Mouse (Mus musculus): ENCODE results near the gene Smndc1. TPM values are rescaled to one million over a fixed set of nuclear protein-coding genes. Genes with fewer than 3 reads are reported as not detected.

Smndc1 gene
- polyA plus RNA-seq, 1 experiment from 2014 or later = 54.2 TPM

- no peak overlapping the region for H3K4me3 ChIP-seq (ENCODE audit: low read depth, low read length)
- DNase-seq (ENCODE audit: low spot score) = no peak
- no peaks in the 10 kb centered on the region for H3K4me1 ChIP-seq (replicated peaks; ENCODE audit: control insufficient read depth, insufficient read depth, low read length)
- no peak for ATAC-seq (replicated peaks; ENCODE audit: low FRiP score)
- H3K9ac ChIP-seq (ENCODE audit: low read depth, low read length) = no peak overlapping the region
- 90% methylated on average over 7 of the region's 7 CpGs for WGBS
- no peaks in the 10 kb centered on the region for H3K27me3 ChIP-seq (replicated peaks; ENCODE audit: control insufficient read depth, insufficient read depth, low read length)
- no peak overlapping the region for H3K4me2 ChIP-seq
- peaks cover 4% of the 10 kb centered on the region; the same call in 1 of the 2 replicates for H3K36me3 ChIP-seq (ENCODE audit: control insufficient read depth, insufficient read depth, low read length)
- H3K27ac ChIP-seq (ENCODE audit: low read depth, low read length) = no peak overlapping the region
- no peaks in the 10 kb centered on the region for H3K9me3 ChIP-seq (ENCODE audit: control insufficient read depth, low read length)
Measured at GRCm38 (mm10) chr19:53353864-53354263, 36.5 kb downstream of the Smndc1 start.

GRCm38 (mm10) chr19:53345766-53346165 is 44.6 kb downstream of the Smndc1 start:
- Histone ChIP-seq H3K4me3 (ENCODE audit: low read depth, low read length) (no peak overlapping the region), H3K27ac (ENCODE audit: low read depth, low read length) (no peak overlapping the region), H3K4me1 (replicated peaks; ENCODE audit: control insufficient read depth, insufficient read depth, low read length) (no peaks in the 10 kb centered on the region), H3K9me3 (ENCODE audit: control insufficient read depth, low read length) (no peaks in the 10 kb centered on the region), H3K27me3 (replicated peaks; ENCODE audit: control insufficient read depth, insufficient read depth, low read length) (no peaks in the 10 kb centered on the region), H3K4me2 (no peak overlapping the region), H3K9ac (ENCODE audit: low read depth, low read length) (no peak overlapping the region), H3K36me3 (ENCODE audit: control insufficient read depth, insufficient read depth, low read length) (peaks cover 3% of the 10 kb centered on the region; the same call in 1 of the 2 replicates)
- ATAC-seq (replicated peaks; ENCODE audit: low FRiP score) (no peak), DNase-seq (ENCODE audit: low spot score) (no peak)
- 86% methylated on average over 14 of the region's 14 CpGs for WGBS

- ATAC-seq (replicated peaks; ENCODE audit: low FRiP score) (no peak), DNase-seq (ENCODE audit: low spot score) (no peak)
- 0 out of 2 replicates have a peak, but pooled peaks cover 6% of the 10 kb centered on the region for H3K4me1 ChIP-seq (replicated peaks; ENCODE audit: control insufficient read depth, insufficient read depth, low read length)
- H3K27me3 ChIP-seq (replicated peaks; ENCODE audit: control insufficient read depth, insufficient read depth, low read length) = no peaks in the 10 kb centered on the region
- no peak overlapping the region for H3K27ac ChIP-seq (ENCODE audit: low read depth, low read length)
- 0 out of 2 replicates have a peak, but pooled peaks cover 3% of the 10 kb centered on the region for H3K36me3 ChIP-seq (ENCODE audit: control insufficient read depth, insufficient read depth, low read length)
- H3K4me3 ChIP-seq (ENCODE audit: low read depth, low read length) = no peak overlapping the region
- WGBS = 87% methylated on average over 16 of the region's 16 CpGs
- 0 out of 2 replicates have a peak overlapping the region, but pooled peaks have one; percentile 12 for H3K4me2 ChIP-seq
- H3K9me3 ChIP-seq (ENCODE audit: control insufficient read depth, low read length) = no peaks in the 10 kb centered on the region
- no peak overlapping the region for H3K9ac ChIP-seq (ENCODE audit: low read depth, low read length)
Measured at GRCm38 (mm10) chr19:53344062-53344461, 46.3 kb downstream of the Smndc1 start.

GRCm38 (mm10) chr19:53343174-53343881 is 47.0 kb downstream of the Smndc1 start:
- Histone ChIP-seq H3K36me3 (ENCODE audit: control insufficient read depth, insufficient read depth, low read length) (peaks cover 5% of the 10 kb centered on the region; the same call in 1 of the 2 replicates), H3K9me3 (ENCODE audit: control insufficient read depth, low read length) (no peaks in the 10 kb centered on the region), H3K9ac (ENCODE audit: low read depth, low read length) (no peak overlapping the region), H3K27ac (ENCODE audit: low read depth, low read length) (no peak overlapping the region), H3K4me2 (no peak overlapping the region), H3K27me3 (replicated peaks; ENCODE audit: control insufficient read depth, insufficient read depth, low read length) (no peaks in the 10 kb centered on the region), H3K4me3 (ENCODE audit: low read depth, low read length) (no peak overlapping the region), H3K4me1 (replicated peaks; ENCODE audit: control insufficient read depth, insufficient read depth, low read length) (0 out of 2 replicates have a peak, but pooled peaks cover 6% of the 10 kb centered on the region)
- ATAC-seq (replicated peaks; ENCODE audit: low FRiP score) (no peak), DNase-seq (ENCODE audit: low spot score) (no peak)
- 87% methylated on average over 13 of the region's 13 CpGs for WGBS

GRCm38 (mm10) chr19:53340423-53340822 is 50.0 kb downstream of the Smndc1 start:
- Histone ChIP-seq H3K4me1 (replicated peaks; ENCODE audit: control insufficient read depth, insufficient read depth, low read length) (0 out of 2 replicates have a peak, but pooled peaks cover 6% of the 10 kb centered on the region), H3K4me3 (ENCODE audit: low read depth, low read length) (no peak overlapping the region), H3K36me3 (ENCODE audit: control insufficient read depth, insufficient read depth, low read length) (peaks cover 12% of the 10 kb centered on the region; the same call in 1 of the 2 replicates), H3K9ac (ENCODE audit: low read depth, low read length) (no peak overlapping the region), H3K9me3 (ENCODE audit: control insufficient read depth, low read length) (no peaks in the 10 kb centered on the region), H3K4me2 (peak overlapping the region; percentile 22), H3K27ac (ENCODE audit: low read depth, low read length) (no peak overlapping the region), H3K27me3 (replicated peaks; ENCODE audit: control insufficient read depth, insufficient read depth, low read length) (no peaks in the 10 kb centered on the region)
- WGBS = 21% methylated on average over 6 of the region's 6 CpGs
- no peak for DNase-seq (ENCODE audit: low spot score)
- ATAC-seq (replicated peaks; ENCODE audit: low FRiP score) = no peak; the same call in 1 of the 2 replicates

GRCm38 (mm10) chr19:53335241-53335640 is 55.1 kb downstream of the Smndc1 start:
- H3K4me3 ChIP-seq (ENCODE audit: low read depth, low read length) = no peak overlapping the region

GRCm38 (mm10) chr19:53333730-53334129 is 56.6 kb downstream of the Smndc1 start:
- Histone ChIP-seq H3K36me3 (ENCODE audit: control insufficient read depth, insufficient read depth, low read length) (peaks cover 21% of the 10 kb centered on the region), H3K4me3 (ENCODE audit: low read depth, low read length) (no peak overlapping the region), H3K27me3 (replicated peaks; ENCODE audit: control insufficient read depth, insufficient read depth, low read length) (no peaks in the 10 kb centered on the region), H3K9ac (ENCODE audit: low read depth, low read length) (no peak overlapping the region), H3K4me1 (replicated peaks; ENCODE audit: control insufficient read depth, insufficient read depth, low read length) (peaks cover 10% of the 10 kb centered on the region), H3K27ac (ENCODE audit: low read depth, low read length) (no peak overlapping the region), H3K4me2 (no peak overlapping the region), H3K9me3 (ENCODE audit: control insufficient read depth, low read length) (no peaks in the 10 kb centered on the region)
- DNase-seq (ENCODE audit: low spot score) = no peak
- WGBS = 66% methylated on average over 6 of the region's 6 CpGs
- ATAC-seq (replicated peaks; ENCODE audit: low FRiP score) = no peak

More at GRCm38 (mm10) chr19:53335241-53335640, 55.1 kb downstream of the Smndc1 start:
- no peak overlapping the region for H3K4me2 ChIP-seq
- no peak for DNase-seq (ENCODE audit: low spot score)
- H3K27me3 ChIP-seq (replicated peaks; ENCODE audit: control insufficient read depth, insufficient read depth, low read length) = no peaks in the 10 kb centered on the region
- H3K4me1 ChIP-seq (replicated peaks; ENCODE audit: control insufficient read depth, insufficient read depth, low read length) = peaks cover 11% of the 10 kb centered on the region
- H3K9ac ChIP-seq (ENCODE audit: low read depth, low read length) = no peak overlapping the region
- no peak for ATAC-seq (replicated peaks; ENCODE audit: low FRiP score)
- no peaks in the 10 kb centered on the region for H3K9me3 ChIP-seq (ENCODE audit: control insufficient read depth, low read length)
- WGBS = 90% methylated on average over 9 of the region's 9 CpGs
- no peak overlapping the region for H3K27ac ChIP-seq (ENCODE audit: low read depth, low read length)
- H3K36me3 ChIP-seq (ENCODE audit: control insufficient read depth, insufficient read depth, low read length) = peaks cover 22% of the 10 kb centered on the region

GRCm38 (mm10) chr19:53331882-53332500 is 58.4 kb downstream of the Smndc1 start:
- no peak overlapping the region for H3K4me3 ChIP-seq (ENCODE audit: low read depth, low read length)
- no peaks in the 10 kb centered on the region for H3K9me3 ChIP-seq (ENCODE audit: control insufficient read depth, low read length)
- peaks cover 15% of the 10 kb centered on the region for H3K4me1 ChIP-seq (replicated peaks; ENCODE audit: control insufficient read depth, insufficient read depth, low read length)
- H3K27me3 ChIP-seq (replicated peaks; ENCODE audit: control insufficient read depth, insufficient read depth, low read length) = no peaks in the 10 kb centered on the region
- peaks cover 10% of the 10 kb centered on the region for H3K36me3 ChIP-seq (ENCODE audit: control insufficient read depth, insufficient read depth, low read length)
- ATAC-seq (replicated peaks; ENCODE audit: low FRiP score) (no peak), DNase-seq (ENCODE audit: low spot score) (no peak)
- H3K9ac ChIP-seq (ENCODE audit: low read depth, low read length) = no peak overlapping the region
- WGBS = 62% methylated on average over 21 of the region's 21 CpGs
- H3K27ac ChIP-seq (ENCODE audit: low read depth, low read length) = no peak overlapping the region
- no peak overlapping the region for H3K4me2 ChIP-seq

Measured in liver, embryonic 11.5 days (tissue).